Mouse (Mus musculus) MEL (cell line): ENCODE data around the gene Tmem151a. TPM values are rescaled to one million over a fixed set of nuclear protein-coding genes. Genes with fewer than 3 reads are reported as not detected.

Experiments used
- DNase-seq: peaks from one replicate; pipeline ENCODE4 v3.0.0; 2011; ENCODE audit warnings: low read depth, low spot score
- H3K27ac ChIP-seq: 2 replicates; pipeline ENCODE4 v1.5.1; 2012; ENCODE audit warnings: low read depth, mild to moderate bottlenecking, control low read depth, low read length, moderate library complexity; ENCODE audit not compliant: control insufficient read depth
- H3K27me3 ChIP-seq, 2 experiments: fragments of 150-350 bp in 1 of 2; sonication (generic) in 1 of 2; 2 replicates each; pipeline ENCODE4 v1.6.1; 2012; ENCODE audit warnings: low read length in 2 of 2, mild to moderate bottlenecking in 2 of 2, improper control_type of control experiment in 1 of 2, moderate library complexity in 1 of 2; ENCODE audit not compliant: insufficient read depth in 2 of 2, control insufficient read depth in 1 of 2
- H3K36me3 ChIP-seq, 2 experiments: 2 replicates each; pipeline ENCODE4 v1.6.1; 2012 to 2014; ENCODE audit warnings: low read length in 2 of 2, improper control_type of control experiment in 1 of 2, inconsistent platforms in 1 of 2, mild to moderate bottlenecking in 1 of 2; ENCODE audit not compliant: insufficient read depth in 2 of 2, control insufficient read depth in 1 of 2
- H3K4me1 ChIP-seq, 2 experiments: fragments of 150-350 bp in 1 of 2; sonication (generic) in 1 of 2; 2 replicates each; pipeline ENCODE4 v1.6.1; 2012; ENCODE audit warnings: low read length in 2 of 2, improper control_type of control experiment in 1 of 2, mild to moderate bottlenecking in 1 of 2; ENCODE audit not compliant: insufficient read depth in 2 of 2, control insufficient read depth in 1 of 2
- H3K4me3 ChIP-seq, 2 experiments: fragments of 150-350 bp in 1 of 2; sonication (generic) in 1 of 2; 2 replicates each; pipeline ENCODE4 v1.5.1; 2012; ENCODE audit warnings: low read depth in 2 of 2, low read length in 2 of 2, mild to moderate bottlenecking in 2 of 2, moderate library complexity in 2 of 2, control low read depth in 1 of 2, improper control_type of control experiment in 1 of 2; ENCODE audit not compliant: control insufficient read depth in 1 of 2, insufficient read depth in 1 of 2
- H3K79me2 ChIP-seq: 2 replicates; pipeline ENCODE4 v1.6.1; 2012; ENCODE audit warnings: mild to moderate bottlenecking, low read length, moderate library complexity; ENCODE audit not compliant: control insufficient read depth, poor library complexity, insufficient read depth
- H3K9ac ChIP-seq: 2 replicates; pipeline ENCODE4 v1.6.1; 2012; ENCODE audit warnings: low read depth, mild to moderate bottlenecking, control low read depth, low read length, moderate library complexity; ENCODE audit not compliant: control insufficient read depth, poor library complexity, severe bottlenecking
- H3K9me3 ChIP-seq: fragments of 150-350 bp; sonication (generic); replicated peaks from 2 replicates; pipeline ENCODE4 v1.6.1; 2012; ENCODE audit warnings: mild to moderate bottlenecking, low read length, improper control_type of control experiment, moderate library complexity; ENCODE audit not compliant: insufficient read depth
- BHLHE40 ChIP-seq: IDR thresholded peaks from 2 replicates; pipeline ENCODE4 v1.6.1; 2012; ENCODE audit warnings: low read depth, mild to moderate bottlenecking, inconsistent platforms, low read length, improper control_type of control experiment, borderline replicate concordance
- CHD1 ChIP-seq: IDR thresholded peaks from 2 replicates; pipeline ENCODE4 v1.6.1; 2012; ENCODE audit warnings: low read depth, mild to moderate bottlenecking, inconsistent platforms, low read length, improper control_type of control experiment
- CHD2 ChIP-seq: IDR thresholded peaks from 2 replicates; pipeline ENCODE4 v1.6.1; 2011; ENCODE audit warnings: low read length, improper control_type of control experiment
- CTCF ChIP-seq, 3 experiments: IDR thresholded peaks in 2 of 3; conservative IDR thresholded peaks in 1 of 3; 2 replicates each; pipeline ENCODE4 v1.5.1; 2011 to 2012; ENCODE audit warnings: low read length in 3 of 3, low read depth in 2 of 3, mild to moderate bottlenecking in 2 of 3, improper control_type of control experiment in 1 of 3, inconsistent platforms in 1 of 3, mixed read lengths in 1 of 3, moderate library complexity in 1 of 3; ENCODE audit not compliant: control insufficient read depth in 1 of 3, insufficient read depth in 1 of 3, poor library complexity in 1 of 3, severe bottlenecking in 1 of 3
- EP300 ChIP-seq, 2 experiments: IDR thresholded peaks; 2 replicates each; pipeline ENCODE4 v1.6.1; 2011; ENCODE audit warnings: improper control_type of control experiment in 2 of 2, low read length in 2 of 2, low read depth in 1 of 2, mild to moderate bottlenecking in 1 of 2
- ETS1 ChIP-seq: IDR thresholded peaks from 2 replicates; pipeline ENCODE4 v1.6.1; 2012; ENCODE audit warnings: low read depth, mild to moderate bottlenecking, inconsistent platforms, low read length, improper control_type of control experiment, moderate library complexity
- GATA1 ChIP-seq: IDR thresholded peaks from 2 replicates; pipeline ENCODE4 v1.6.1; 2011; ENCODE audit warnings: low read depth, low read length, improper control_type of control experiment
- HCFC1 ChIP-seq: IDR thresholded peaks from 2 replicates; pipeline ENCODE4 v1.6.1; 2012; ENCODE audit warnings: low read depth, mild to moderate bottlenecking, inconsistent platforms, low read length, improper control_type of control experiment, moderate library complexity
- JUND ChIP-seq: IDR thresholded peaks from 2 replicates; pipeline ENCODE4 v1.6.1; 2011; ENCODE audit warnings: low read depth, mild to moderate bottlenecking, improper control_type of control experiment, low read length
- KAT2A ChIP-seq: conservative IDR thresholded peaks from 2 replicates; pipeline ENCODE4 v1.6.1; 2012; ENCODE audit warnings: low read depth, low read length, improper control_type of control experiment, inconsistent platforms
- MAX ChIP-seq: IDR thresholded peaks from 2 replicates; pipeline ENCODE4 v1.6.1; 2011; ENCODE audit warnings: low read length, improper control_type of control experiment
- MEF2A ChIP-seq: IDR thresholded peaks from 2 replicates; pipeline ENCODE4 v1.6.1; 2014; ENCODE audit warnings: low read depth, mild to moderate bottlenecking, inconsistent platforms, low read length, improper control_type of control experiment; ENCODE audit not compliant: poor library complexity, insufficient replicate concordance, severe bottlenecking; ENCODE audit errors: extremely low read depth
- MXI1 ChIP-seq: IDR thresholded peaks from 2 replicates; pipeline ENCODE4 v1.6.1; 2011; ENCODE audit warnings: mild to moderate bottlenecking, low read depth, low read length, improper control_type of control experiment
- NELFE ChIP-seq: IDR thresholded peaks from 2 replicates; pipeline ENCODE4 v1.6.1; 2011; ENCODE audit warnings: low read depth, low read length, improper control_type of control experiment
- POLR2A ChIP-seq, 2 experiments: IDR thresholded peaks; 2 replicates each; pipeline ENCODE4 v1.6.1; 2011 to 2012; ENCODE audit warnings: low read length in 2 of 2, mild to moderate bottlenecking in 2 of 2, control low read depth in 1 of 2, improper control_type of control experiment in 1 of 2, low read depth in 1 of 2, moderate library complexity in 1 of 2; ENCODE audit not compliant: control insufficient read depth in 1 of 2, insufficient read depth in 1 of 2, poor library complexity in 1 of 2
- POLR2AphosphoS2 ChIP-seq: IDR thresholded peaks from 2 replicates; pipeline ENCODE4 v1.6.1; 2011; ENCODE audit warnings: low read length, improper control_type of control experiment
- RCOR1 ChIP-seq: IDR thresholded peaks from 2 replicates; pipeline ENCODE4 v1.6.1; 2012; ENCODE audit warnings: low read depth, mild to moderate bottlenecking, inconsistent platforms, low read length, improper control_type of control experiment
- SMC3 ChIP-seq: IDR thresholded peaks from 2 replicates; pipeline ENCODE4 v1.6.1; 2011; ENCODE audit warnings: low read depth, low read length, improper control_type of control experiment
- TAL1 ChIP-seq: IDR thresholded peaks from 2 replicates; pipeline ENCODE4 v1.6.1; 2012; ENCODE audit warnings: mild to moderate bottlenecking, inconsistent platforms, low read length, moderate library complexity, mixed read lengths
- TCF12 ChIP-seq: IDR thresholded peaks from 2 replicates; pipeline ENCODE4 v1.6.1; 2014; ENCODE audit warnings: low read depth, mild to moderate bottlenecking, inconsistent platforms, low read length, improper control_type of control experiment, moderate library complexity
- UBTF ChIP-seq: IDR thresholded peaks from 2 replicates; pipeline ENCODE4 v1.6.1; 2012; ENCODE audit warnings: low read depth, mild to moderate bottlenecking, inconsistent platforms, low read length, improper control_type of control experiment, moderate library complexity, borderline replicate concordance; ENCODE audit not compliant: insufficient read depth
- ZC3H11A ChIP-seq: IDR thresholded peaks from 2 replicates; pipeline ENCODE4 v1.6.1; 2012; ENCODE audit warnings: low read depth, mild to moderate bottlenecking, inconsistent platforms, low read length, improper control_type of control experiment
- ZKSCAN1 ChIP-seq: IDR thresholded peaks from 2 replicates; pipeline ENCODE4 v1.6.1; 2012; ENCODE audit warnings: low read depth, mild to moderate bottlenecking, inconsistent platforms, low read length, improper control_type of control experiment, moderate library complexity
- ZMIZ1 ChIP-seq: IDR thresholded peaks from 2 replicates; pipeline ENCODE4 v1.6.1; 2012; ENCODE audit warnings: low read depth, mild to moderate bottlenecking, inconsistent platforms, low read length, improper control_type of control experiment, moderate library complexity
- ZNF384 ChIP-seq: IDR thresholded peaks from 2 replicates; pipeline ENCODE4 v1.6.1; 2012; ENCODE audit warnings: low read depth, mild to moderate bottlenecking, inconsistent platforms, low read length, improper control_type of control experiment
- polyA plus RNA-seq, 2 experiments: library from polyadenylated mRNA; stranded (reverse) in 1 of 2; unstranded in 1 of 2; fragments of >175 nt in 1 of 2; fragments of >200 nt in 1 of 2; gene quantifications; 2 replicates each; pipeline versions ENCODE4 v1.2.1 to v1.2.4; 2012; ENCODE audit warnings: low replicate concordance in 2 of 2, low read depth in 1 of 2; ENCODE audit not compliant: insufficient read length in 2 of 2, insufficient read depth in 1 of 2, missing spikeins in 1 of 2
- total RNA-seq: library from RNA; depleted of rRNA; stranded (reverse); fragments of 300-350 nt; gene quantifications from 2 replicates; pipeline ENCODE4 v1.2.3, GENCODE M21; 2012

Tmem151a gene
- total and polyA plus RNA-seq, 3 experiments: 0.63 TPM; not detected in 2

DNA sequence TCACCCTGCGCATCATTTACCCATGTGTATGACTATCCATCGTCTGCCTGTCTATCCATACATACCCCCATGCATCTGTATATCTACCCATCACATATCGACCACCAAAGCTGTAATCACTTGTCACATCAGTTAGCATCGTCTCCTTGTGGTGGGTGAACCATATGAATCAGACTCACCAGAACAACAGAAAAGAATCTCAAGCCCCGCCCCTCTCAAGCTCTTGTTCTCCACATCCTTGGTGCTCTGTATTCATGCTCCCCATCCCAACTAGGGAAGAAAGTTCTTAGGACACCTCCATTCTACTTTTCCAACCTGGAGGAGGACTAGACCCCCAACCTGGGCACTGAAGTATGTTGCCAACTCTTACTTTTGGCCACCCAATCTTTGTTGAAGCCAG, 23.3 kb downstream of the Tmem151a start:
- Histone ChIP-seq H3K4me1 (peaks cover 0 to 37% of the 10 kb centered on the region in 2 experiments; a peak in 3 of 4 replicates), H3K9ac (no peak overlapping the region), H3K27ac (no peak overlapping the region), H3K79me2 (no peaks in the 10 kb centered on the region), H3K36me3 (peaks cover 0 to 15% of the 10 kb centered on the region in 2 experiments; a peak in 1 of 4 replicates), H3K9me3 (no peaks in the 10 kb centered on the region), H3K4me3 (no peak overlapping the region), H3K27me3 (no peaks in the 10 kb centered on the region)
- no peak for DNase-seq
- no peak for TF ChIP-seq TAL1
- no peak for TF ChIP-seq ZMIZ1
- no peak for TF ChIP-seq NELFE
- no peak for TF ChIP-seq EP300 (IDR thresholded peaks at IDR 0.05; ENCODE audit: low read depth in 1 of 2, low read length in 2 of 2)
- TF ChIP-seq MEF2A: no peak
- TF ChIP-seq TCF12: no peak
- TF ChIP-seq ZKSCAN1: no peak
- TF ChIP-seq ZNF384: no peak
- TF ChIP-seq MAX: no peak
- TF ChIP-seq GATA1: no peak
- no peak for TF ChIP-seq CHD1
- TF ChIP-seq MXI1: no peak
- TF ChIP-seq BHLHE40: no peak
- no peak for TF ChIP-seq ZC3H11A
- no peak for TF ChIP-seq POLR2A (IDR thresholded peaks at IDR 0.05; ENCODE audit: control insufficient read depth in 1 of 2, insufficient read depth in 1 of 2, low read depth in 1 of 2, low read length in 2 of 2, poor library complexity in 1 of 2)
- no peak for TF ChIP-seq KAT2A
- TF ChIP-seq ETS1: no peak
- no peak for TF ChIP-seq UBTF
- no peak for TF ChIP-seq HCFC1
- TF ChIP-seq, all 39 proteins: peak for 0

DNA sequence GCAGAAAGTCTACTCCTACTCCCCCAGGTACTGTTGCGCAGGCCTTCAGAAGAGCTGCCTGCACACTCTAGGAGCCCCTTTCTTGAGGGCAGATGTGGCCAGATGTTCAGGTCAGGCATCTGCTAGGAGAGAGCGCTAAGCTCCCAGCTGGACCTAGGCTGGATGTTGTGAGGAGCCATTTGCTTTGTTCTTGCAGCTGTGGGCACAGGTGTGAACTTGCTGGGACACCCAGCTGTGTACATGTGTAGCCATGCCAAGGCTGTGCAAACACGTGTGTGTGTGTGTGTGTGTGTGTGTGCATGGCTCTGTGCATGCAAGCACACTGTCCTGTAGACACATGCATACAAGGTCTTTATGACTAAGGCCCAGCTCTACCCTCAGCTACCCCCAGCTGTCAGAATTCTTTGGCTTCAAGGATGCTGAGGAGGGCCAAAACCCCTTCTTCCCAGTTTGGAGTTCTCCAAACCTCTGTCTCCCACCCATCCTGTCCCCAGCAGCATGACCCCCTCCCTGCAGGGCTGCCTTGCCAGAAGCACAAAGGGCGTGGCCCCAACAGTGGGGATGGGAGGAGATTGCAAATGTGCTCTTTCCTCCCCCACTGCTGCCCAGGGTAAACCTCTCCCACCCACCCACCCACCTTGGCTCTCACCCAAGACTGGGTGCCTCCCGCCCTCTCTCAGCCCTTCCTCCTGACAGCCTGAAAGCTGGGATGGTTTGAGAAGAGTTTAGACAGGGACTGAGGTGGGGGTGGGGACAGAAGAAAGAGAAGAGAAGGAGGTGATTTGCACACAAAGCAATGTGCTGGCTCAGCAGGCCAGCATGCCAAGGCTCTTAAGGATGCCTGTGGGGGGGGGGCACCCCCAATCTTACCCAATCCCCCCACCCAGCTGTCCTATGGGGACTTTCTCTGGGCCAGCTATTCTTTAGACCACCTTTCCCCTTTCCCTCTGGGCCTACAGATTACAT, 24.7 kb downstream of the Tmem151a start:
- Histone ChIP-seq H3K27me3 (no peaks in the 10 kb centered on the region), H3K9me3 (no peaks in the 10 kb centered on the region), H3K79me2 (no peaks in the 10 kb centered on the region), H3K27ac (no peak overlapping the region), H3K4me3 (no peak overlapping the region), H3K36me3 (peaks cover 0 to 17% of the 10 kb centered on the region in 2 experiments; a peak in 1 of 4 replicates), H3K4me1 (peaks cover 0 to 39% of the 10 kb centered on the region in 2 experiments; a peak in 3 of 4 replicates), H3K9ac (no peak overlapping the region)
- DNase-seq: peak; percentile 52
- TF ChIP-seq JUND (no peak), MAX (no peak), RCOR1 (no peak), SMC3 (no peak), CTCF (IDR thresholded peaks at IDR 0.05 in 2 of 3, conservative IDR thresholded peaks at IDR 0.05 in 1 of 3; ENCODE audit: control insufficient read depth in 1 of 3, insufficient read depth in 1 of 3, low read depth in 2 of 3, low read length in 3 of 3, poor library complexity in 1 of 3, severe bottlenecking in 1 of 3) (no peak), POLR2AphosphoS2 (no peak), CHD2 (no peak)
